Mouse (Mus musculus) lung, adult 2 months (tissue): Measurements from ENCODE around the gene Trit1. TPM values are rescaled to one million over a fixed set of nuclear protein-coding genes. Genes with fewer than 3 reads are reported as not detected.

ENCODE experiments used
- DNase-seq: peaks from one replicate; pipeline ENCODE4 v3.0.0; 2022
- H3K4me1 ChIP-seq: fragments of 200-500 bp; 2 replicates; pipeline ENCODE4 v1.6.1; 2011; ENCODE audit warnings: low read length; ENCODE audit not compliant: control insufficient read depth, insufficient read depth
- H3K4me3 ChIP-seq: fragments of 200-500 bp; replicated peaks from 2 replicates; pipeline ENCODE3; 2011; ENCODE audit warnings: low read depth, mild to moderate bottlenecking, control low read depth, low read length; ENCODE audit errors: extremely low read depth
- CTCF ChIP-seq: fragments of 200-500 bp; IDR thresholded peaks from 2 replicates; pipeline ENCODE4 v1.5.1; 2011; ENCODE audit warnings: mild to moderate bottlenecking, low read length, control low read depth; ENCODE audit not compliant: insufficient read depth
- POLR2A ChIP-seq: fragments of 200-500 bp; IDR thresholded peaks from 2 replicates; pipeline ENCODE4 v1.6.1; 2011; ENCODE audit warnings: low read depth, mild to moderate bottlenecking, control low read depth, low read length, borderline replicate concordance; ENCODE audit errors: extremely low read depth
- WGBS: fragments of 180-500 bp; shearing (Covaris S2); methylation state at CpG from one replicate; pipeline ENCODE4 v1.1.7; 2018; 5-methylcytosine and 5-hydroxymethylcytosine counted together
- polyA plus RNA-seq: library from polyadenylated mRNA; depleted of rRNA; stranded (reverse); fragments of >200 nt; gene quantifications from 2 replicates; pipeline ENCODE4 v1.2.3, GENCODE M21; 2012; rRNA removed

Gene Trit1
- polyA plus RNA-seq, result 4.2 and 4.5 TPM in 2 replicates

DNA sequence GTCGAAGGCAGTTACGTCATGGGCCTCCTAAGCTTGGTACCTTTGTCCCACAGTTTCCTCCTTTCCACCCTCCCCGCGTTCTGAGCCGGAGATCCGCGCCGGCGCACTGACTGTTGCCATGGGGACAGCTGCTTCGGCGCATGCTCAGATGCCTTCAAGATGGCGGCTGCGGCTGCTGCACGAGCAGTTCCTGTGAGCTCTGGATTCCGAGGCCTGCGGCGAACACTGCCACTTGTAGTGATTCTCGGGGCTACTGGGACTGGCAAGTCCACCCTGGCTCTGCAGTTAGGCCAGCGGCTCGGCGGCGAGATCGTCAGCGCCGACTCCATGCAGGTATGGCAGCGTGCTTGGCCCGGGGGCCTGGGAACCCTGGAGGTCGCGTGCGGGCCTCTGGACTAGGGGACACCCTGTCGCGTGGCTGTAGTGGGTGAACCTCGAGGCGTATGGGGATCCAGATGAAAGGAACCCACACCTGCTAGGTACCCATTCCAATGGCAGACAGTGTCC lies at the start of gene Trit1:
Gene Trit1, plus strand, starts transcription at position 147 of the 507 bp plus-strand sequence.
- DNase-seq, result peak; percentile 91
- under 1% methylated on average over 34 of the region's 34 CpGs for WGBS
- no peak for TF ChIP-seq CTCF
- peak; percentile 90 for TF ChIP-seq POLR2A
- Histone ChIP-seq H3K4me3 (peak within 1 kb of the TSS; percentile 98), H3K4me1 (peaks cover 12% of the 10 kb centered on the region)

GRCm38 (mm10) chr4:122968106-122968505 lies 48.3 kb upstream of the Trit1 start:
- no peaks in the 10 kb centered on the region for H3K4me1 ChIP-seq
- TF ChIP-seq POLR2A (no peak), CTCF (no peak)
- DNase-seq, result no peak
- no peak overlapping the region for H3K4me3 ChIP-seq
- 59% methylated on average over 4 of the region's 4 CpGs for WGBS

DNA sequence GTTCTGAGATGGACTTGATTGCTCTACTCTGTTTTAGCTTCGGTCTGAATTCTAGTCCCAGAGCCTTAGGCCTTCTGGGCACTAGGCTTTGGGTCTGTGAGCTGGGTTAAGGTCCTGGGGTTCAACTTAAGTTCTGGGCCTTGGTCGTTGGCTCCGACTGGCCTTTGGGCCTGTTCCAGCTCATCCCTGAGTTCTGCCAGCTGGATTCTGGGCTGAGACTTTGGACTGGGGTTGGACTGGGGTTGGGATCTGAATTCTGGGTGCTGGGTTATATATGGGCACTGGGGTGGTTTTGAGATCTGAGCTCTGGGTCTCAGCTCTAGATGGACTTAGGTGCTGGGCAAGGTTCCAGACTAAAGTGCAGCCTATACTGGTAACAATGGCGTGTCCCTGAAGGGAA lies 45.2 kb upstream of the Trit1 start:
- WGBS, result 76% methylated on average over 4 of the region's 4 CpGs
- no peak for DNase-seq
- TF ChIP-seq CTCF (no peak), POLR2A (no peak)
- Histone ChIP-seq H3K4me3 (no peak overlapping the region), H3K4me1 (no peaks in the 10 kb centered on the region)

DNA sequence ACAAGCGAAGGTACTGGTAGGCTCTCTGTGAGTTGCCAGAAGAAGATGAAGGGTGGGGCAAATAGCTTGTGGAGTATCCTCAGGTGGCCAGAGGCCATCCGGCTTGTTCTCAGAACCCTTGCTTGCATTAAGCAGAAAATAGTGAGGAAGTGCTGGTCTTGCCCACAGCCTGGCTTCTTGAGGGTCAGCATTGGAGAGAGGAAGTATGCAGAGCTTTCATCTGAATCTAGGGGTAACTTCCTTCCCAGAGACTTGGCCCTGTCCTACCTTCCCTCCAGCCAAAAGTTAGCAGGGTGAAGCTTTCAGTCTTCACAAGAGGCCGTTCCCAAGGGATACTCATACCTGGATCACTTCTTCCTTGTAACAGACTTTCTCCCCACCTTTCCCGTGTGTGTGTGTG lies 44.8 kb upstream of the Trit1 start:
- WGBS, result 72% methylated on average over 4 of the region's 4 CpGs
- DNase-seq, result no peak
- Histone ChIP-seq H3K4me1 (no peaks in the 10 kb centered on the region), H3K4me3 (no peak overlapping the region)
- TF ChIP-seq POLR2A (no peak), CTCF (no peak)

- Histone ChIP-seq H3K4me1 (no peaks in the 10 kb centered on the region), H3K4me3 (no peak overlapping the region)
- TF ChIP-seq POLR2A, result no peak
- TF ChIP-seq CTCF, result no peak
- no peak for DNase-seq
- WGBS, result 54% methylated on average over 8 of the region's 8 CpGs
These were observed 44.3 kb upstream of the Trit1 start for GRCm38 (mm10) chr4:122972056-122972455.

GRCm38 (mm10) chr4:122974976-122975520 lies 41.3 kb upstream of the Trit1 start:
- WGBS, result 78% methylated on average over 5 of the region's 5 CpGs
- Histone ChIP-seq H3K4me3 (no peak overlapping the region), H3K4me1 (no peaks in the 10 kb centered on the region)
- no peak for DNase-seq
- TF ChIP-seq POLR2A (no peak), CTCF (no peak)

- TF ChIP-seq CTCF, result no peak
- no peak for TF ChIP-seq POLR2A
- Histone ChIP-seq H3K4me1 (no peaks in the 10 kb centered on the region), H3K4me3 (no peak overlapping the region)
- no peak for DNase-seq
- 79% methylated on average over 4 of the region's 4 CpGs for WGBS
These were observed 39.5 kb upstream of the Trit1 start for GRCm38 (mm10) chr4:122976885-122977284.

- Histone ChIP-seq H3K4me3 (no peak overlapping the region), H3K4me1 (no peaks in the 10 kb centered on the region)
- 83% methylated on average over 2 of the region's 2 CpGs for WGBS
- TF ChIP-seq CTCF (no peak), POLR2A (no peak)
- DNase-seq, result no peak
These were observed 37.5 kb upstream of the Trit1 start for GRCm38 (mm10) chr4:122978850-122979249.

DNA sequence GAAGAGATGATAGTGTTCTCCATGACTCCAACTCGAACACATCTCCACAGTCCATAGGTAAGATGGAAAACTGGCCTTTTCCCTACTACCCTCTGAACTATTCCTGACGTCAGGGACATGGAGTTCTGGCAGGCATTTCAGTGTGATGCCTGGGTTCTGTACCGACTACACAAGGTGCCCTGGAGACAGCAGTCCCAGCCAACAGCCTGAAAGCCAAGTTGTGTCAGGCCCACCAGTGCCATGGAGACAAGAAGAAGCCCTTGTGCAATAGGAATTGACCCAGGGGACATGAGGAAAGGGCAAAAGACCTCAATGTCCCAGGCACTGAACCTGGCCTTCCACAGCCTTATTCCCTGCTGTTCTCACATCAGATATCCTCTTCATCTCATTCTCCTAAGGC lies 36.6 kb upstream of the Trit1 start:
- H3K4me1 ChIP-seq, result no peaks in the 10 kb centered on the region
- 70% methylated on average over 3 of the region's 3 CpGs for WGBS

DNA sequence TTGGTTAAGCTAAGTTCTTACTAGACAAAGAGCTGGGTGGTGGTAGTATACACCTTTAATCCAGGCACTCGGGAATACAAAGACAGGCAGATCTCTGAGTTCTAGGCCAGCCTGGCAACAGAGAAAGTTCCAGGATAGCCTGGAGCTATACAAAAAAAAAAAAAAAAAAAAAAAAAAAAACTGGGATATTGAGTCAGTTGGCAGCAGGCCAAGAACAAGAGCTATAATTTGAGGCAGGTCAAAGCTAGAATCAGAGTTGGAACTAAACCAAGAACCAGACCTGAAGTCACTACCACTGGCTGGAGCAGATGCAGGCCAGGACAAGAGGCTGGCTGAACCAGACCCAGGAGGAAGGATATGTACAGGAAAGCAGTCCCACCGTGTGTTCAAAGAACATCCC lies 35.7 kb upstream of the Trit1 start:
- 60% methylated on average over 2 of the region's 2 CpGs for WGBS
- no peak for TF ChIP-seq POLR2A
- TF ChIP-seq CTCF, result no peak
- Histone ChIP-seq H3K4me3 (no peak overlapping the region), H3K4me1 (no peaks in the 10 kb centered on the region)
- DNase-seq, result no peak

More for the DNA sequence above, 36.6 kb upstream of the Trit1 start:
- no peak for DNase-seq
- H3K4me3 ChIP-seq, result no peak overlapping the region
- no peak for TF ChIP-seq CTCF
- no peak for TF ChIP-seq POLR2A
